Mouse (Mus musculus): ENCODE results near the gene Decr2.
"Not testable (repeated sequence)": the region's sequence is repeated elsewhere in the genome, so short reads cannot be mapped to it uniquely, and the experiment has no call there.

Decr2 gene

GRCm38 (mm10) chr17:26055164-26055563, 35.0 kb downstream of the Decr2 start:
- DNase-seq, result no peak

DNA sequence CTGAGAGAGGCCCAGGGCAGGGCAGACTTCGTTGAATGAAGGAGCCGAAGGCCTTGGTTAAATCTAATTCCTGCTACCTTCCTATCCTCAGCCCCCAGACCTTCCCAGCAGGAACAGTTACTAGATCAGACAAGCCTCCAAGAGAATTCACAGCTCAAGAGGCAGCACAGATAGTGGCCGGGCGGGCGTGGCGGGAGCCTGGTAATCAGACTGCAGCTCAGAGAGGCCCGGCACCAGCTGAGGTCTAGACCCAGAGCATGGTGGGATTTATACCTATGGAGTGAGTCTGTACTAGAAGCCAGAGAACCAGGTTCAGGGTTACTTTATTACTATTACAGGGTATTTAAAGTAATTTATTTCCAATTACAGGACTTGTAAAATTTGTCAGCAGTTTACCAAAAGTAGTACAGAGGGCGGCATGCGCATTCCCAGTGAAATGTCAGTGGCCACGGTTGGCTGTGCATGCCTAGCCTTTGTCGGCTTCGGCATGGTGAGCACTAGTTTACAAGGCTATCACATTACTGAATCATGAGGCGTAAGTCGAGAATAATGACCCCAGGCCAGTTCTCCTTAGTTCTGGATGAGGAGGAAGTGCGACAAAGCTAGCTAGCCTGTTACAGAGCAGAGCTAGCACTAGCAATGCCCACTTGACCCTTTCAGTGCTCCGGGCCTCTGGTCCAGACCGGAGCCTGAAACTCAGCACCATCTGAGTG, 35.8 kb downstream of the Decr2 start:
- DNase-seq, result no peak

- no peak for DNase-seq
Observed at GRCm38 (mm10) chr17:26052706-26053105, 37.4 kb downstream of the Decr2 start.

DNA sequence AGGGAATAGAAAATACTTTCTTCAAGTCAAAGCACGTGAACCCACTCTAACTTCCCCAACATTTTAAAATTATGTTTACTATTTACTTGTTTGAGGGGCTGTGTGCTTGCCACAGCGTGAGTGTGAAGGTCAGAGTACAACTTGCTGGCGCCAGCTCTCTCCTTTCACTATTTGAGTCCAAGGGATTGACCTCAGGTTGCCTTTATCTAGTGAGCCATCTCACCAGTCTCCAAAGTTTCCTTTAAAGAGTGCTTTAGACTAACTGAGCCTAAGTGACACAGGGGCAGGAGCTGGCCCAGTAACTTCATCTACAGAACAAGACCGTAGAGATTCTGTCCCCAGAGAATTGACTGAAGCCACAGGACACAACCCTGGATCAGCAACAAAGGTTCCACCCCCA, 38.1 kb downstream of the Decr2 start:
- no peak for DNase-seq

DNA sequence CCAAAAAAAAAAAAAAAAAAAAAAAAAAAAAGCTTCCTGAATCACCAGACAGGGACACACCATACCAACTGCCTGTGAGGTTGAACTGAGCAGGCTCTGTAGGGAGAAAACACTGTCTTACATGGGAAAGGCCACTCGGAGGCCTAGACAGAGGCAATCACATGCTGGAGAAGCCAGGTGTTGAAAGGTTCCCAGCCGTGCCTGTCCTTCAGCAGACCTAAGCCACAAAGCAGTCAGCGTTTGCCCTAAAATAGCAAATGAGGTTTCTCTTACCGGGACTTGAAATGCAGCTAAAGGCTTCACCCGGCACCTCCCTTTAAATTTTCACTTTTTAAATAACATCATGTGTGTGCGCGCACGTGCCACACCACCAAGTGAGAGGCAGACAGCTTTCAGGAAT, 42.0 kb downstream of the Decr2 start:
- DNase-seq, result no peak

- no peak for DNase-seq
Observed at GRCm38 (mm10) chr17:26046253-26046997, 43.7 kb downstream of the Decr2 start.

DNA sequence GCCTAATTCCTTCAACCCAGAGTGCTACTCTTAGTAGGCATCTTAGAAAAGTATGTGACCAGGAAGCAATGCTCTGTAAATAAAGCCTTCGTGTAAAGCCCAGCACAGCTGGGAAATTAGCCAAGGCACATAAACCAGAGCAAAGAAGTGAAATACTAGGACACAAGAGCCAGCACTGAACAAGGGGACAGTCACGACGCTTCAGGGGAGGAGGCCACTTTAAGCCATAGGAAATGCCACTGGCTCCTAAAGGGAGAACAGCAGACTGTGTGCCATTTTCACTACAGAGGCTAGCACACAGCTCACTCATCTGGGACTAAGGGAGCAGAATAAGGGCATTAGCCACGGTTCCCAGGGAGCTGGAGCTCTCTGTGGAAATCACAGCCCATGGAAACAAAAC, 44.9 kb downstream of the Decr2 start:
- no peak for DNase-seq

- no peak for DNase-seq
Observed at GRCm38 (mm10) chr17:26043249-26043636, 46.9 kb downstream of the Decr2 start.

- DNase-seq, result no peak
Observed at GRCm38 (mm10) chr17:26042599-26043248, 47.4 kb downstream of the Decr2 start.

DNA sequence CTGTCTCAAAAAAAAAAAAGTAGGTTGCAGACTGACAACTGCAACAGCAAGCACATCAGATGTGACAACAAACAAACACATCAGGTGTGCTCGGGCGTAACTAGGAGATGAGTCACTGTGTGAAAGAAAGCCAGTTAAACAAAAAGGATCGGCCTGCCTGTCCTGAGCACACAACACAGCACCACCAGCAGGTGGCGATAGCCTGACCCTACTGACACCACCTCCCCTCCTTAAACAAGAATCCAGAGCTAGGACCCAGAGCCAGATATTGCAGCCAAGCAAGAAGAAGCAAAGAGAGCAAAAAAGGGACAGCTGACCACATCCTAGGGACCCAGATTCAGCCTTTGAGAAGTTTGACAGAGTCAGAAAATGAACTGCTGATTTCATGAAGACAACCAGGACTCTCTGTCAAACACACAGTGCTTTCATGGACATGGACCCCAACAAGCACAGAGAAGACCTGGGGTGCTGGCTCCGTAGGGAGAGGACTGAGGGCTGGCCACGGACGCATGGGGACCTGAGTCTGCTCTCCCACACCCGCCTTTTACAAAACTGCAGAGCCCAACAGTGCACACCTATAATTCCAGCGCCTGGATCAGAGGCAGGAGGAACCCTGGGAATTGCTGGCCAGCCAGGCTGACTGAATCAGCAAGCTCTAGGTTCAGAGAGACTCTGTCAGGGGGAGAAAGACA, 48.9 kb downstream of the Decr2 start:
- peak; percentile 76 for DNase-seq

DNA sequence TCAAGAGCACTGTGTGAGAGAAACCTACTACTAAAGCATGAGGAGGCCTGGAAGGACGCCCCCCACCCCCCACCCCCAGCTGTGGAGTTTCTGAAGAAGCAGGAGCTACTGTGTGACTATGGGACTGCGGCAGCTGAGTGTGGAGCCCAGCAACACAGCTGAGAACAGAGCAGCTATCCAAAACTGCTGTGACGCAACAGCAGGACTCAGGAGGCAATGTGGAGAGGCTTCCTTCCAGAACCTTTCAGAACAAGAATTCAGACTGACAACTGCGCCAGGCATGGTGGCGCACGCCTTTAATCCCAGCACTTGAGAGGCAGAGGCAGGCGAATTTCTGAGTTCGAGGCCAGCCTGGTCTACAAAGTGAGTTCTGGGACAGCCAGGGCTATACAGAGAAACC, 49.4 kb downstream of the Decr2 start:
- not testable (repeated sequence) for DNase-seq

DNA sequence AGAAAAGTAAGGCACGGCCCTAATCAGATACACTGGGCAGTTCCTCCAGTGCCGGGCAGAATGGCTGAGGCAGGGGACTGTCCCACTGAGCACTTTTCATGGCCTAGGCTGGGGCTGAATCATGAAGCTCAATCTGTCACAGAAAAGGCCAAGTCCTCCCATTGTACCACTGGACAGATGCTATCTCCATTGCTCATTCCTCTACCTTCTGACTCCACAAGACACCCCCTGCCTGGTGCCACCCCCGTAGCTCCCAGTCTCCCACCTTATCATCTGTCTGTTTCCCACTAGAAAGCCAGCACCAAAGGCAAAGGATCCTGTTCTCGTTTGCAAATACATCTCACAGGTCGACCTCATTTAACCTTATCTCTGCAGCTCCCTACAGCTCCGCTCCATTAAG, 58.1 kb downstream of the Decr2 start:
- no peak for DNase-seq

GRCm38 (mm10) chr17:26031583-26031982, 58.6 kb downstream of the Decr2 start:
- no peak for DNase-seq

Measured in thymus, postnatal 4 days (tissue).